Mouse (Mus musculus): ENCODE data around the gene Rrm1. TPM values are rescaled to one million over a fixed set of nuclear protein-coding genes. Genes with fewer than 3 reads are reported as not detected.

Gene Rrm1
- polyA plus RNA-seq (2012; rRNA removed; ENCODE audit: low replicate concordance) = 5.9 and 22.5 TPM in 2 replicates

GRCm38 (mm10) chr7:102441657-102442391 lies at the start of gene Rrm1:
Gene Rrm1, plus strand, starts transcription at chr7:102441695.

GRCm38 (mm10) chr7:102481579-102481978 lies 40.1 kb downstream of the Rrm1 start, which contains the start of gene Olfr543:
Gene Olfr543, minus strand, starts transcription at chr7:102481679.

GRCm38 (mm10) chr7:102488161-102488560 lies 46.7 kb downstream of the Rrm1 start, which contains the start of gene Olfr544:
Gene Olfr544, minus strand, starts transcription at chr7:102488313.

GRCm38 (mm10) chr7:102499473-102499872 lies 58.0 kb downstream of the Rrm1 start, which contains the start of gene Olfr545:
Gene Olfr545, minus strand, starts transcription at chr7:102499573.

Other genes starting within 250 kb of the Rrm1 start
- gene Nup98, start 231.5 kb upstream of the Rrm1 start, polyA plus RNA-seq (2012; rRNA removed; ENCODE audit: low replicate concordance) = 14.6 and 24.5 TPM in 2 replicates
- 82.8 and 130 TPM in 2 replicates for gene Pgap2, start 231.5 kb upstream of the Rrm1 start, polyA plus RNA-seq (2012; rRNA removed; ENCODE audit: low replicate concordance)
- gene Rhog, start 185.6 kb upstream of the Rrm1 start, polyA plus RNA-seq (2012; rRNA removed; ENCODE audit: low replicate concordance) = 80.6 and 108 TPM in 2 replicates
- 62.2 and 89.1 TPM in 2 replicates for gene Stim1, start 173.9 kb upstream of the Rrm1 start, polyA plus RNA-seq (2012; rRNA removed; ENCODE audit: low replicate concordance)
- gene Olfr543, start 40.0 kb downstream of the Rrm1 start, polyA plus RNA-seq (2012; rRNA removed; ENCODE audit: low replicate concordance) = not detected in 2 replicates
- gene Olfr544, start 46.6 kb downstream of the Rrm1 start, polyA plus RNA-seq (2012; rRNA removed; ENCODE audit: low replicate concordance) = not detected in 2 replicates
- gene Olfr545, start 57.9 kb downstream of the Rrm1 start, polyA plus RNA-seq (2012; rRNA removed; ENCODE audit: low replicate concordance) = not detected in 2 replicates
- gene Olfr547, start 93.1 kb downstream of the Rrm1 start, polyA plus RNA-seq (2012; rRNA removed; ENCODE audit: low replicate concordance) = not detected in 2 replicates
- gene Olfr548-ps1, start 99.2 kb downstream of the Rrm1 start, polyA plus RNA-seq (2012; rRNA removed; ENCODE audit: low replicate concordance) = not detected in 2 replicates
- gene Olfr549, start 108.2 kb downstream of the Rrm1 start, polyA plus RNA-seq (2012; rRNA removed; ENCODE audit: low replicate concordance) = not detected in 2 replicates
- gene Trim21, start 123.8 kb downstream of the Rrm1 start, polyA plus RNA-seq (2012; rRNA removed; ENCODE audit: low replicate concordance) = 7.0 and 10.4 TPM in 2 replicates
- gene Olfr550, start 129.7 kb downstream of the Rrm1 start, polyA plus RNA-seq (2012; rRNA removed; ENCODE audit: low replicate concordance) = not detected in 2 replicates
- not detected in 2 replicates for gene Olfr551, start 150.2 kb downstream of the Rrm1 start, polyA plus RNA-seq (2012; rRNA removed; ENCODE audit: low replicate concordance)
- gene Olfr552, start 156.1 kb downstream of the Rrm1 start, polyA plus RNA-seq (2012; rRNA removed; ENCODE audit: low replicate concordance) = not detected in 2 replicates
- gene Olfr553, start 176.5 kb downstream of the Rrm1 start, polyA plus RNA-seq (2012; rRNA removed; ENCODE audit: low replicate concordance) = not detected in 2 replicates
- not detected in 2 replicates for gene Olfr554, start 196.7 kb downstream of the Rrm1 start, polyA plus RNA-seq (2012; rRNA removed; ENCODE audit: low replicate concordance)
- gene Olfr555, start 217.1 kb downstream of the Rrm1 start, polyA plus RNA-seq (2012; rRNA removed; ENCODE audit: low replicate concordance) = not detected in 2 replicates
- not detected in 2 replicates for gene Olfr556, start 223.2 kb downstream of the Rrm1 start, polyA plus RNA-seq (2012; rRNA removed; ENCODE audit: low replicate concordance)
- 41.4 and 44.2 TPM in 2 replicates for gene Trim68, start 245.6 kb downstream of the Rrm1 start, polyA plus RNA-seq (2012; rRNA removed; ENCODE audit: low replicate concordance)

All from subcutaneous adipose tissue, adult 2 months (tissue).